Mouse (Mus musculus) forebrain, postnatal 0 days (tissue): ENCODE results near the gene Ccdc124. TPM values are rescaled to one million over a fixed set of nuclear protein-coding genes. Genes with fewer than 3 reads are reported as not detected.

Experiments used
- ATAC-seq: fragments of 200-750 bp; cut with Nextera tagmentation; 2 replicates; pipeline ENCODE4 v1.8.0; 2017; ENCODE audit warnings: mild to moderate bottlenecking, moderate library complexity
- DNase-seq: peaks from one replicate; pipeline ENCODE4 v3.0.0-alpha.2; 2015
- H3K27ac ChIP-seq: fragments of 300-500 bp; sonication (generic); 2 replicates; pipeline ENCODE4 v1.5.1; 2014; ENCODE audit warnings: low read depth, mild to moderate bottlenecking, antibody characterized with exemption, low read length, moderate library complexity, mixed read lengths
- H3K27me3 ChIP-seq: fragments of 300-500 bp; sonication (generic); 2 replicates; pipeline ENCODE4 v1.6.1; 2014; ENCODE audit warnings: mild to moderate bottlenecking, low read length, mixed read lengths; ENCODE audit not compliant: insufficient read depth
- H3K36me3 ChIP-seq: fragments of 300-500 bp; sonication (generic); 2 replicates; pipeline ENCODE4 v1.6.1; 2014; ENCODE audit warnings: mild to moderate bottlenecking, moderate library complexity; ENCODE audit not compliant: insufficient read depth
- H3K4me1 ChIP-seq: fragments of 300-500 bp; sonication (generic); 2 replicates; pipeline ENCODE4 v1.6.1; 2014; ENCODE audit warnings: antibody characterized with exemption; ENCODE audit not compliant: insufficient read depth
- H3K4me2 ChIP-seq: fragments of 300-500 bp; sonication (generic); 2 replicates; pipeline ENCODE4 v1.6.1; 2014; ENCODE audit warnings: low read depth, mild to moderate bottlenecking, moderate library complexity
- H3K4me3 ChIP-seq: fragments of 300-500 bp; sonication (generic); 2 replicates; pipeline ENCODE4 v1.5.1; 2014; ENCODE audit warnings: low read depth, low read length, mixed read lengths
- H3K9ac ChIP-seq: fragments of 300-500 bp; sonication (generic); 2 replicates; pipeline ENCODE4 v1.6.1; 2014; ENCODE audit warnings: mild to moderate bottlenecking
- H3K9me3 ChIP-seq: fragments of 300-500 bp; sonication (generic); 2 replicates; pipeline ENCODE4 v1.6.1; 2016; ENCODE audit warnings: low read length
- CTCF ChIP-seq: sonication (generic); IDR thresholded peaks from 2 replicates; pipeline ENCODE4 v1.5.1; 2016; ENCODE audit warnings: antibody characterized with exemption, control low read depth, low read depth
- WGBS: fragments of 180-500 bp; shearing (Covaris S2); extraction: QIAGEN DNeasy Blood & Tissue Kit; methylation state at CpG from one replicate; pipeline ENCODE4 v1.1.7; 2014; 5-methylcytosine and 5-hydroxymethylcytosine counted together
- polyA plus RNA-seq: library from polyadenylated mRNA; unstranded; fragments of >200 nt; fragmentation: Nextera tagmentation; extraction: Ambion mirVana; gene quantifications from 2 replicates; pipeline ENCODE4 v1.2.1, GENCODE M21; 2015
- total RNA-seq: library from RNA; depleted of rRNA; stranded (reverse); fragments of >200 nt; gene quantifications from 2 replicates; pipeline ENCODE4 v1.2.3, GENCODE M21; 2014

Ccdc124 gene
- total and polyA plus RNA-seq, 2 experiments from 2014 or later: 34.7 to 161 TPM

- DNase-seq (peak; percentile 67), ATAC-seq (no peak)
- Histone ChIP-seq H3K9ac (peak overlapping the region; percentile 65), H3K9me3 (no peaks in the 10 kb centered on the region), H3K4me1 (peaks cover 15% of the 10 kb centered on the region), H3K27me3 (no peaks in the 10 kb centered on the region), H3K36me3 (0 out of 2 replicates have a peak, but pooled peaks cover 8% of the 10 kb centered on the region), H3K4me3 (peak overlapping the region; percentile 49), H3K27ac (peak overlapping the region; percentile 92), H3K4me2 (peak overlapping the region; percentile 90)
- no peak for TF ChIP-seq CTCF
- 2% methylated on average over 46 of the region's 46 CpGs for WGBS
Observed at GRCm38 (mm10) chr8:70863956-70864711, 9.6 kb downstream of the Ccdc124 start.

GRCm38 (mm10) chr8:70862824-70863641 is 10.7 kb downstream of the Ccdc124 start, which contains the start of gene Kcnn1:
Kcnn1 (minus strand) TSS chr8:70863258.
- DNase-seq (peak; percentile 14), ATAC-seq (no peak)
- peak within 1 kb of the TSS; percentile 90 for H3K4me2 ChIP-seq
- peaks cover 11% of the 10 kb centered on the region for H3K4me1 ChIP-seq
- peak; percentile 48 for TF ChIP-seq CTCF
- H3K27me3 ChIP-seq: no peaks in the 10 kb centered on the region
- WGBS: 2% methylated on average over 55 of the region's 55 CpGs
- H3K27ac ChIP-seq: peak within 1 kb of the TSS; percentile 92
- peak within 1 kb of the TSS; percentile 49 for H3K4me3 ChIP-seq
- peak within 1 kb of the TSS; percentile 65 for H3K9ac ChIP-seq
- H3K9me3 ChIP-seq: no peaks in the 10 kb centered on the region
- 0 out of 2 replicates have a peak, but pooled peaks cover 5% of the 10 kb centered on the region for H3K36me3 ChIP-seq

- no peak for TF ChIP-seq CTCF
- Histone ChIP-seq H3K27me3 (no peaks in the 10 kb centered on the region), H3K4me3 (no peak overlapping the region), H3K9ac (no peak overlapping the region), H3K9me3 (no peaks in the 10 kb centered on the region), H3K4me2 (no peak overlapping the region), H3K36me3 (no peaks in the 10 kb centered on the region; the same call in 1 of the 2 replicates), H3K27ac (no peak overlapping the region), H3K4me1 (peaks cover 7% of the 10 kb centered on the region)
- 13% methylated on average over 4 of the region's 4 CpGs for WGBS
- peak; percentile 40; the same call in 1 of the 2 replicates for ATAC-seq
- no peak for DNase-seq
Observed at GRCm38 (mm10) chr8:70857516-70857915, 16.2 kb downstream of the Ccdc124 start.

- peak; percentile 75 for DNase-seq
- H3K4me3 ChIP-seq: peak overlapping the region; percentile 51
- ATAC-seq: peak; percentile 88
- 5% methylated on average over 33 of the region's 33 CpGs for WGBS
- peaks cover 7% of the 10 kb centered on the region for H3K4me1 ChIP-seq
- H3K27ac ChIP-seq: no peak overlapping the region
- H3K36me3 ChIP-seq: no peaks in the 10 kb centered on the region; the same call in 1 of the 2 replicates
- H3K9ac ChIP-seq: peak overlapping the region; percentile 60
- no peaks in the 10 kb centered on the region for H3K27me3 ChIP-seq
- no peaks in the 10 kb centered on the region for H3K9me3 ChIP-seq
- TF ChIP-seq CTCF: no peak
- peak overlapping the region; percentile 90 for H3K4me2 ChIP-seq
Observed at GRCm38 (mm10) chr8:70856541-70857197, 17.1 kb downstream of the Ccdc124 start.

GRCm38 (mm10) chr8:70856028-70856427 is 17.7 kb downstream of the Ccdc124 start:
- Histone ChIP-seq H3K4me3 (no peak overlapping the region), H3K4me1 (peaks cover 7% of the 10 kb centered on the region), H3K27ac (no peak overlapping the region), H3K4me2 (peak overlapping the region; percentile 90), H3K9me3 (no peaks in the 10 kb centered on the region), H3K27me3 (no peaks in the 10 kb centered on the region), H3K9ac (peak overlapping the region; percentile 60; the same call in 1 of the 2 replicates), H3K36me3 (no peaks in the 10 kb centered on the region; the same call in 1 of the 2 replicates)
- 72% methylated on average over 5 of the region's 5 CpGs for WGBS
- DNase-seq: no peak
- TF ChIP-seq CTCF: no peak
- ATAC-seq: no peak

GRCm38 (mm10) chr8:70853863-70854262 is 19.9 kb downstream of the Ccdc124 start:
- Histone ChIP-seq H3K4me3 (no peak overlapping the region), H3K36me3 (no peaks in the 10 kb centered on the region; the same call in 1 of the 2 replicates), H3K9me3 (no peaks in the 10 kb centered on the region), H3K27ac (no peak overlapping the region), H3K4me1 (peaks cover 7% of the 10 kb centered on the region), H3K4me2 (no peak overlapping the region), H3K9ac (no peak overlapping the region), H3K27me3 (no peaks in the 10 kb centered on the region)
- TF ChIP-seq CTCF: no peak
- ATAC-seq (no peak), DNase-seq (no peak)
- 83% methylated on average over 2 of the region's 2 CpGs for whole genome bisulfite sequencing
